Mouse (Mus musculus) monocyte, adult 5-6 weeks (primary cell): Measurements from ENCODE around the gene Fgd4. TPM values are rescaled to one million over a fixed set of nuclear protein-coding genes. Genes with fewer than 3 reads are reported as not detected.
"Not testable (repeated sequence)": the region's sequence is repeated elsewhere in the genome, so short reads cannot be mapped to it uniquely, and the experiment has no call there.

Experiments
- ATAC-seq: fragments of 153-309, 156-312 bp; replicated peaks from 2 replicates; pipeline ENCODE4 v1.8.0; 2017; ENCODE audit warnings: mild to moderate bottlenecking; ENCODE audit not compliant: low TSS enrichment, insufficient number of reproducible peaks, severe bottlenecking, poor library complexity, low FRiP score
- total RNA-seq: library from RNA; stranded (forward); fragments of 200-1000, 200-491, 200-594 nt; gene quantifications from 3 replicates; pipeline ENCODE4 v1.2.3, GENCODE M21; 2017

The Fgd4 gene
- total RNA-seq, 1 experiment from 2014 or later, result 109 TPM

DNA sequence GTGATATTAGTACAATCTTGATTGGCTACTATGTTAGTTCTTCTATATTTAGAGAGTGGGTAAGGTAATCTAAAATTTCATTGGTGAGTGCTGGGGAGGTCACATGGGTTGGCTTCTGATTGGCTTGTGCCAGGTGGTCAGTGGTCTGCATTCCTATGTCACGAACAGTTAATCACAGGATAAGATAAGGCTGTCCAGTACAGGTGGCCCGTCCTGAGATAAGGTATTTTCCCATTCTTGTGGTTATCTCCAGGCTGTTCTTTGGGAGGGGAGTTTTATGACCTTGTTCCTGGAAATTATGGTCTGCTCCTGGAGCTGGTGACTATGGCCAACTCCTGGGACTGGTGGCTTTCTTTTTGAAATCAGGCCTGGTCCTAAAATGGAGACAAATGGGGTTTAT is 48.2 kb downstream of the Fgd4 start:
- ATAC-seq, result no peak

DNA sequence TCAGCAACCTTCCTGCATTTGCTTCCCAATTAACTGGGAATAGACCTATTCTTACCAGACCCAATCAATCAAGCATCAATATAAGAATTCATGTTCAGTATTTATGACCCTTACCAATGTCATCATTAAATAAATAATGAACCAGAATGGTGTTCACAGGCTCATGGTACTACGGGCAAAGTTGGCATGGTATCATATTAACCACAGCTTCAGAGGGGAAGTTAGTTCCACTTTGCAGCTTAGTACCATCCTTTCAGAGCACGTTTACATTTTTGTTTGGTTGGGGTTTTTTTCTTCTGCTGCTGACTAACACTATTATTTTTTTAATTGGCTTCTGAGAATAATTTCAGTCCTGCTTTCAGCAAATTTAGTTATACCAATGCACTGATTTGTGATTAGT is 51.2 kb downstream of the Fgd4 start:
- no peak for ATAC-seq

DNA sequence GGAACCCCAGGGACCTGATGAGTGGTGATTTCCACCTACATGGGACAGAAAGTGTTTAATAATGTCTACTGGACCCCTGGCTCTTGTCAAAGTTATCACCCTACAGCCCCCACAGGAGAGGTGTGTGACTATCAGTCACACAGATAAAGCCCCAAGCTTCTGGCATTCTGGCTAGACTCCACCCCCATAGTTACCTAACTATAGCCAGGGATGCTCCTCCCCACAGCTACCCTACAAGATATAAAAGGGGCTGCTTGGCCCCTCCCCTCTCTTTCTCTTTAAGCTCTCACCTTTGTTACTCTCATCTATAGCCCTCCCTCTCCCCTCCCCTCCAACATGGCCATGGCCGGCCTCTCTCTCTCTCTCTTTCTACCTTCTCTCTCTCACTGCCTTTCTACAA is 53.7 kb downstream of the Fgd4 start:
- no peak for ATAC-seq

DNA sequence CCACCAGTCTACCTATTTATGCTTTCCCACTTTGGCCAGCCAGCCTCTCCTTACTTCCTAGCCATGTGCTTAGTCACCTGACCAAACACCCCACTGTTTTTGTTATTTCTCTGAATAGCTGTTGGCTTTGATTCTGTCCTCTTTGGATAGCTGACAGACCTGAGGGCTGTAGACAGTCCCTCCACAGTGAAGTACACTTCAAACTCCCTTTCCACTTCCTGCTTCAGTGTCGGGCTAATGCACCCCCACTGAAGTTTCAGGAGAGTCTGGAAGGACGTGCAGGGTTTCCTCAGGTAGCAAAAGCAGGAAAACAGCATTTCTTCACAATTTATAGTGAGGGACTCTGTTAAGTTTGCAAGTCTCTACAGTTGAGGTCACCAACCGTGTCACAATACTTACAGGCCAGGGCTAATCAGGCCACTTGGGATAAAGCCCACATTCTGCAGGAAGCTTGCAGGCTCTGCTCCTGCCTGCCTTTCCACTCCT is 57.4 kb downstream of the Fgd4 start:
- ATAC-seq, result no peak

DNA sequence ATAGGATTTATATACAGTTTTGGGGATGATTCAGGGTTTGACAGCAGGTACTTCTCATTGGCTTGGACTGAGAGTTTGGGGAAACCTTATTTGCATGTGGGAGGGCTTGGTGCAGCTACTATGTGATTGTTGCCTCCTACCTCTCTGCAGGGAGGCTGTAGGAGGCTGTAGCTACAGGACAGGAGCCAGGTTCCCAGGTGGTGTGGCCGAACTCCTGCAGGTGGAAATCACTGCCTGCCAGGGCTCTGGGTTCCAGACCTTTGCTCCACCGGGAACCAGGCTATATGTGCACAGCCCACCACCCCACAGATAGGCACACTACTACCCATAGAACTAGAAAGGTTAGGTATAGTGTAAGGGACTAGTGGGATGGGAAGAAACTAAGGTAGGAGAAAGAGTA is 61.0 kb downstream of the Fgd4 start:
- not testable (repeated sequence) for ATAC-seq

DNA sequence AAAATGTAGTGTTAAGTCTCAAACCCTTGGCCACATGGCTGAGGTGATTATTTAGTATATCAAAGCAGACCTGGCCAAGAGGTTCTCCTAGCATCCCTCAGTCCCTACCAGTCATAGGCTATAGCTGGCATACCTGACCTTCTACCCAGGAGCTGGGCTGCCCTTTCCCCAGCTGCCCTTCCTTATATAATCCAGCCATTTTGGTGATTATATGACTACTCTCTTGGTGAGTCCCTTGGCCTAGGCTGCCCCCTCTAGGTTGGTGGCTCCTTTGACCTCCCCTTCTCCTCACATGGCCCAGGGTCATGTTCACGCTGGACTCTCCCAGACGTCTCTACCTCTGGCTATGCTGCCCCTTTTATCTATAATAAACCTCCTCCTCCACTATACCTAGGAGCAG is 65.1 kb downstream of the Fgd4 start:
- ATAC-seq, result no peak

DNA sequence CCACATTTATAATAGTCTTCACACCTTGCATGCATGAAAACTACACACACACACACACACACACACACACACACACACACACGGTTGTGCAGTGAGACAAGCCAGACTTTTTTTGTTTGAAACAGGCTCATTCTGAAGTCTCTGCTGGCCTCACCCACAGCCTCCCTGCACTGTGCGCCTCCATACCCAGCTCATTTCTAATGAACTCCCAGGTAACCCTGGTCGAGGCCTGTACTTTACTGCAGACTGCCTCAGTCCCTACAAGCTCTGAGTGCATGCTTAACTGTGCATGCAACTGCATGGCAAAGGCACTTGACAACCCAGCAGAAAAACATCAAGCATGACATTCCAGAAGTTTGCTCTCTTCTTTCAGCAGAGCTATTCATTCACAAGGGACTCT is 72.3 kb downstream of the Fgd4 start:
- no peak for ATAC-seq

DNA sequence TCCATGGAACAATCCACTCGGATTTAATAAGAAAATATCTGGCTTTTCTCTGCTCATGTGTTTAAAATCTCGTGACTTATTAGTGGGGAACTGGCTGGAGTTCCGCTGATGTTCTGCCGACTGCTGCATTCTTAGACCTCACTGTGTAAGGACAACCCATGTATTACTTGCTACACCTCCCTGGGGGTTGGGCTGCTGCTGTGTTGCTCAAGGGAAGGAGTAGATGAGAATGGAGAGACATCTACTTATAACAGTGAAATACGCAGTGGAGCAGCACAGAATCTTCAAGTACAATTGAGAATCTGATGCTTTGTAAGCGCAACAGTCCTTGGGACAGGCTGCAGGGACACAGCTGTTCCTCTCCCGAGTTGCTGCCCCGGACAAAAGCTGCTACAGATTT is 73.1 kb downstream of the Fgd4 start:
- peak; percentile 40 for ATAC-seq

DNA sequence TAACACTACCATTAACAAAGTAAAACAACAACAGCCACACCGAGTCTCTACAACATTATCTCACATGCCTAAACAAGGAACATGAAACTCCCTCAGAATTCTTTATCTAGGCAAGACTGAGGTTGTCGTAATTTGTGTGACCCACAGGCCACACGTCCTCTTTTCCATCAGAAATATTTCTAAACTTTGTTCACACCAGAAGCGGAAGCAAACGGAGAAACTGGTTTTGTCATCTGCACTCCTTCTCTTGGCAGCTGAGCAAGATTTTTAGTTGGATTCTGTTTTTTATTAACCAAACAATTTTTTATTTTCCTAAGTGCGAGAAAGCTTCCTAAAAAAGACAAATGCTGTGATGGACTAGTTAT is 73.6 kb downstream of the Fgd4 start:
- ATAC-seq, result peak; percentile 51

DNA sequence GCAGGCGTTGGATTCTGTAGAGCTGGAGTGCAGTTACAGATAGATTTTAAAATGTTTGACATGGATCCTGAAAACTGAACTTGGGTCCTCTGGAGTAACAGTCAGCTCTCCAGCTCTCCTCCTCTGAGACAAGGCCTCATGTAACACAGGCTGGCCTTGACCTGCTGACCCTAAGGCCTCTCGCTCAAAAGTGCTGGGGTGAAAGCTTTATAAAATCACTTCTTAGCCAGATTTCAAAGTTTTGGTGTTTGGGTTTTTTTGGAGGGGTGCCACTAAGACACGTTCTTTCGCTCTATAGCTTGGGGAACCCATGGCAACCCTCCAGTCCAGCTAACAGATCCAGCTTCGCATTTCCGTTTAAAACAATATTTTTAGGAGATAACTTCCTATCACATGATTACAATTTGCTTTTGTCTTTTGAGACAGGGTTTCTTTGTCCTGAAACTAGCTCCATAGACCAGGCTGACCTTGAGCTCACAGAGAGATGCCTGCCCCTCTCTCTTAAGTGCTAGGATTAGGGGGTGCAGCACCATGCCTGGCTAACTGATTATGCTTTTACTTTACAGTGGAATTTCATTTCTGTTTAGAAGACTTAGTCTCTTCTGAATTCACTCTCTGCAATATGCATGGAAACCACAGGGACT is 74.1 kb downstream of the Fgd4 start:
- no peak for ATAC-seq

DNA sequence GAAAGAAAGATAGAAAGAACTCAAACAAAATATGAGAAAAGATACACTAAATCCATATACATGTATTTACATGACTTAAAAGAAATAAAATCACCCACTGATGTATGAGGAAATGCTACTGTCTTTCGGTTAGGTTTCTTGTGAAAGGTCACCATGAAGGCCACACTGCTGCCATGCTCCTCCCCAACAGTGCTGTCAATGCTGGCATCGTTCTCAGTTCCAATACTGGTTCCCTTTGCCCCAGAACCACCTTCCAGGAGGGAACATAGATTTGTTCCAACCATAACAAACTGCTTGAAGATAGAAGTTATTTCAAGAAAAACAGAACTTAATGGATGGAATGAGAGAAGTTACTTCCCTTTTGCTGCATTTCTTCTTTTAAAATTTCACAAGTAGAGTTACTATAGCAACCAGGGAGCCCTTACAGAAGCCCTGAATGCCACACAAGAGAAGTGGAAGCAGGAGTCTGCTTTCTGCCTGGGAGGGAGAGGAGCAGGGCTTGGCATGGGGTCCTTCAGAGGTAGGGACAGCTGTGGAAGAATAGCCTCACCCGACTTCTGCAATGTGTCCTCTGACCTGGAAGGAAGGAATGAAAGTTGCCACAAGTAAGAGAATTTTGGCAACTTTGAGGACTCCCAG is 75.0 kb downstream of the Fgd4 start:
- peak; percentile 76 for ATAC-seq

DNA sequence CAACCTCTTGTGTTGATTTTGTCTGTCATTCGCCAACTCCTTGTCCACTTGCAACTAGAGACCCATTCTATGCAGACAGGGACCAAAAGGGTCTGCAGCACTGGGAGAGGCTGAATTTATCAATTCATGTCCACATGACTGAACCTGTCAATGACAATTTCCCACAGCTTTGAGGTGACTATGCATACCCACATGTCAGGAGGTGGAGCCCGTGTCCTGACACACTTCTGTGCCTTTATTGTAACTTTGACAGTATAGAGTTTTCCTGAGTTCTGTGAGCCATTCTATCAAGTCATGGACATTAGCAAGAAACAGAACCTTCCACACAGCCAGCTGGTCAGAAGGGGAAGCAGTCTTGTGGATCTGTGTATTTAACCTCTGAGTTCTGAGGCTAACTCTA is 76.7 kb downstream of the Fgd4 start:
- no peak for ATAC-seq

DNA sequence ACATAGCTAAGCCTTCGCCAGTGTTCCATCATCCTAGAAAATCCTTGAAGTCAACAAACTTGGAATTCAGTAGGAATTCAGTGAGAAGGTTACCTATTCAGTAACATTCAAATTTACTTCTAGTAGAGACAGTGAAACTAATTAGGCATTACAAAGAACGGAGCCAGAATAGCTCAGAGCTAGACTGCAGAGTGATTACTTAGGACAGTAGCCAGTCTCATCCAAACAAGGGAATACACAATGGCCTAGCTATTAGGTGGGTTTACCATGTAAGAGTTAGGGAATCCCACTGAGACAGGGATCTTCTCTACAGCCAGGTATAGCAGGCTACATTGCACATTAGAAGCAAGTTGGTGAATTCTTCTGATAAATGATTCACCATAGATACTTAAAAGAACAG is 77.5 kb downstream of the Fgd4 start:
- ATAC-seq, result not testable (repeated sequence)

DNA sequence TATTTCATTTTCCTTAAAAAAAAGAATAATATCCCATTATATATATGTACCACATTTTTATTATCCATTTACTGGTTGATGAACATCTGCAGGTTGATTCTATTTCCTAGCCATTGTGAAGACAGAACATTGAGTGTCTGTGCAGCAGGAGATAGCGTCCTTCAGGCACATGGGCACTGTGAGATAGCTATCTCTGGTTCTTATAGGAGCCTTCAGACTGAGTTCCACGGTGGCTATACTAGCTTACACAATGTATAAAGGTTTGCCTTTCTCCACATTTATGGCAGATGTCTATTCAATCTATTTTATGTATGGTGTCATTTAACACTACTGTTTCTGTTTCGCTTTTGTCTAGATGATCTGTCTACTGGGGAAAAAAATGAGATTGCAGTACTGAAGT is 98.9 kb downstream of the Fgd4 start:
- ATAC-seq, result no peak

DNA sequence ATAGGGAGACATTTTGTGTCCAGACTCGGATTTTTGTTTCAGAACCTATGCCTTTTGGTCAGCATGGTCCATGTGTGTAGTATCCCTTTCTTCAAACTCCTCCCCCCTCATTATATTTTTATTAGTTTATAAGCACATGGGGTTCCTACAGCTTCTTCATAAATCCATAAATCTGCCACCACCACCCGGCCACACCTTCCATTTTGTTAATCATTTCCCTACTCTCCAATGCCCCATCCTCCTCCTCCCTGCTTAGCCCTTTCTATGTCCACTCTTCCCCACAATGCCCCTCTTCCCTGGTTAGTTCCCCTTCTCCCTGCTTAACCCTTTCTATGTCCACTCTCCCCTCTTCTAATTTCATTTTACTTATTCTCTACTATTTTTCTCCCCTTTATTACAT is 99.4 kb downstream of the Fgd4 start:
- no peak for ATAC-seq

DNA sequence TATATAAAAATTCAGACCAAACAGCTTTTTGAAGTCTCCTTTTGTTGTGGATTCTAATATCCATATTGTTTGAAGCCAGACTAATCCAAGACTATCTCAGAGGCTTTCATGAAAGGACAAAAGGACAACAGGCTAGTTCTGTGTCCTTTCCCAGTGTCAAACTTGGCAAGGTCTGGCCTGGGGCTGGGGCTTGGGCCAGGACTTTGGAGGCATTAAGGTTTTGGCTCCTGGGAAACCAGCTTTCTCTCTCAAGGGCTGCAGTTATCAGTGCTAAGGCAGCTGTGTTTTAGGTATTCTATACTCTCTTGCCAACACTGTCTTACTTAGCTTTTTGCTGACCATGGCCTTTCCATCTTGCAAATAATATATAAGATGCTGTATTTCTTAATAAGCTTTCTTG is 101.6 kb downstream of the Fgd4 start:
- no peak for ATAC-seq

DNA sequence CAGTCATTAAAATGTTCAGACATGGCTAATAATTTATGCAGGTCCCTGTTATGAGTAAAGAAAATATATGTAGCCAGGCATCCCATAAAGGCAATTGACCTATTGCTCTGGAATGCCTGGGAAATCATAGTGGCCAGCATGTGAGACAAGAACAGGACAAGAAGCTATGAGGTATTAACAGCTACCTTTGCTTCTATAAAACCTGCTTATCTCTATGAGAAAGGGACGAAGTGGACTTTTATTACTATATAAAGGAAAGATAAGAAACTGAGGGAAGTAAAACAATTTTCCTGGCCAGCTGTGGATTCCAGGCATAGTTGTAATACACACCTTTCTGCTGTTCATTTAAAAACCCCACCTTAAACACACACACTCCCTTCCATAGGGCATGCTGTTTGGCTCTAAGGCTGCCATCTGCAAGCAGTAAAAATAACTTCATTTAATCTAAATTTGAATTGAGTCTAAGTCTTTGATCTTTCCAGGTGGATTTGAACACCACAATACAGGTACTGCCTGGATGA is 114.8 kb downstream of the Fgd4 start:
- ATAC-seq, result no peak

DNA sequence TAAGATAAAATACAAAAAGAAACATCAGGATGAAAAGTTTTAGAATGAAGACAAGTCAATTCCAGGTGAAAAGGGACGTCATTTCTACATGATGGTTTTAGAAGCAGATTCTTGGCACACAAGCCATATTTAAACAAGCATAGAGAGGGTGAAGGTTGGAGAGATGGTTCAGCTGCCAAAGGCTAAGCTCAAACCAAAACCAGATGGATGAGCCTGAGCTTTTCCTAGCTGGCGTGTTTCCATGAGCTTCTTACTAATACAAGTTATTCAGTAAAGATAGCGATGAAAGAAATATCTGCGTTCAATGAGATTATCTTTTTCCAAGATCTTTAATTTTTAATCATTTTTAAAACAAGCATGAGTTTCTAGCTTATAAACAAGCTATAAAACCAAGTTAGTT is 115.7 kb downstream of the Fgd4 start:
- ATAC-seq, result no peak

DNA sequence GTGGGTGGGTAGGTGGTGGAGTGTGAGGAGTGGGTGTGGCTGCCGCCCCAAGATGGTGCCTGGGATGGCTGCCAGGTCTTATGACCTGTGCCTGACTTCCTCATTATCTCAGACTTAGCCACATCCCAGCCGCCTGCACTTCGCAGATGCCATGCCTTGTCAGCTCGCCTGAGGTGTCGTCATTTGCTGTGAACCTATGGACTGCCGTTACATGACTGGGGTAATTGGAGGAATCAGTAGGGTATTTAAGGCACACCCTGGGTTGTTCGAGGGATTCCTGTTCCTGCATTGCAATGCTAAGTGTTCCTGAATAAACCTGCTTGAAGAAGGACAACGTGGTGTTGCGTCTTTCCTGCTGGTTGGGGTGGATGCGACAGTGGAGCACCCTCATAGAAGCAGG is 126.9 kb downstream of the Fgd4 start:
- not testable (repeated sequence) for ATAC-seq

DNA sequence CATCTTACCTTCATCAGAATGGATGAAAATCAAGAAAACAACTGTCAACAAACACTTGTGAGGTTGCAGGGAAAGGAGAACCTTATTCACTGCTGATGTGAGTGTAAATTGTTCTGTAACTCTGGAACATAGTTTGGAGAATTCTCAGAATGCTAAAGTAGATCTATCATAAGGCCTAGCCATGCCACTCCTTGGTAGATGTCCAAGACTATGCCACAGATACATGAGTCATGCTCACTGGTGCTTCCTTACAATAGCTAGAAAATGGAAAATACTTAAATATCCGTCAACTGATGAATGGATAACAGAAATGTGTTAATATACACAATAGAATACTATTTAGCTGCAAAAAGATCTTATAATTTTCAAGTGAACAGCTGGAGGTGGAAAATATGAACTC is 150.3 kb downstream of the Fgd4 start:
- no peak for ATAC-seq
